1 mouse cellular context compared by ENCODE assay signal in genomic region chr3:95923429-95923828, GRCm38 (mm10). TPM values are rescaled to one million over a fixed set of nuclear protein-coding genes. Genes with fewer than 3 reads are reported as not detected.
"Had no signal": no experiment of that assay in that cellular context is flagged by ENCODE, and none has a peak within 500 bp of the region (broad histone marks: within the 10 kb centered on the region; RNA-seq: fewer than 3 reads in every experiment).

No protein-coding gene starts in this region.

RNA-seq across cellular contexts. Expression of gene Car14, which starts 18.9 kb away (rescaled TPM):
- total RNA-seq: neutrophil, adult 5-6 weeks had no signal
